In the genomic region with DNA sequence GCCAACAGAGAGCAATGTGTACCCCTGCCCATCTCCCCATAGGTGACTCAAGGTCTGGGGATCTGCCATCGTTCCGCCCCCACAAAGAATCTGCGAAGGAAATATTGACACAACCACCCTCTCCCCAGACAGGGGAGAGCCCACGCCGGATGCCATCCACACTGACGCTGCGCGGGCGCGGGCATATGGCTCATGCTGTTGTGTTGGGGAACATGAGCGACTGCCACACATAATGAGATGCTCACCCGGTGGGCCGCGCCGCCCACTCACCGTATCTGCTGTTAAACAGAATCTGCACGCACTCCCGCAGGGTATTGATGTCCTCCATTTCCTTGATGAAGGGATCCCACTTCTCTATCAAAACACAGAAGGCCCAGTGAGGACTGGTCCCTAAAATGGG, we compare ENCODE assay signal across 15 mouse cellular contexts. TPM values are rescaled to one million over a fixed set of nuclear protein-coding genes. Genes with fewer than 3 reads are reported as not detected.
DNase-seq lines count a peak whose midpoint lies in the region.
"Had no signal": no experiment of that assay in that cellular context is flagged by ENCODE, and none has a peak within 500 bp of the region (broad histone marks: within the 10 kb centered on the region; RNA-seq: fewer than 3 reads in every experiment).

No protein-coding gene starts in this region.

- H3K27me3 ChIP-seq in embryonic facial prominence, embryonic 10.5 days (replicated peaks; ENCODE audit: low read depth, poor library complexity, severe bottlenecking): no peaks in the 10 kb centered on the region

- no peaks in the 10 kb centered on the region for H3K36me3 ChIP-seq in embryonic facial prominence, embryonic 10.5 days (replicated peaks)

- H3K4me3 ChIP-seq in embryonic facial prominence, embryonic 10.5 days: no peak overlapping the region
- H3K4me3 ChIP-seq: heart, adult 2 months had no signal

- DNase-seq in frontal cortex, adult 2 months (ENCODE audit: extremely low spot score in 1 of 2, low spot score in 1 of 2): peak; percentile 33 to 80
- peak; percentile 83 to 93 for DNase-seq in layer of hippocampus, adult 18-20 months (ENCODE audit: low spot score in 2 of 2)
- peak; percentile 67 to 76 for DNase-seq in left cerebral cortex, adult 18-20 months (ENCODE audit: low spot score in 2 of 2)
- DNase-seq in right cerebral cortex, adult 2 months (ENCODE audit: low spot score in 2 of 2): peak; percentile 79
- DNase-seq in heart, adult 8-10 months (ENCODE audit: low spot score): no peak
- no peak for DNase-seq in ovary, adult 18-20 months (ENCODE audit: low spot score)
- no peak for DNase-seq in embryo, embryonic 9.5 days (ENCODE audit: extremely low spot score)
- DNase-seq in embryonic facial prominence, embryonic 10.5 days (ENCODE audit: low spot score): no peak
- DNase-seq: cerebellum, adult 2 months; gastrocnemius, postnatal 10 days; heart, adult 2 months; heart, postnatal 14 days; lung, postnatal 36 days; retina, postnatal 1 day had no signal

- 97% methylated on average over 18 of the region's 18 CpGs for WGBS in embryonic facial prominence, embryonic 10.5 days

- H3K4me1 ChIP-seq in embryonic facial prominence, embryonic 10.5 days: peaks cover 7% of the 10 kb centered on the region

- H3K27ac ChIP-seq in embryonic facial prominence, embryonic 10.5 days (replicated peaks): no peak overlapping the region
- H3K27ac ChIP-seq: heart, adult 2 months; liver, embryonic 14.5 days had no signal

- no peaks in the 10 kb centered on the region for H3K9me3 ChIP-seq in embryonic facial prominence, embryonic 10.5 days

RNA-seq across cellular contexts. Expression of a gene that starts 54.7 kb away (rescaled TPM):
- 43.3 and 44.4 TPM in 2 replicates for polyA plus RNA-seq in frontal cortex, adult 2 months (2012; rRNA removed)
- 10 to 100 TPM; 19.8 to 27.3 TPM for total RNA-seq in layer of hippocampus, adult 18-20 months (2021)
- 10 to 100 TPM; 37.4 to 56.6 TPM for total RNA-seq in left cerebral cortex, adult 18-20 months (2021)
- total RNA-seq in heart, adult 8-10 months (2022): 10 to 100 TPM; 20.9 to 28.3 (median 24.5) TPM
- 114 and 122 TPM in 2 replicates for polyA plus RNA-seq in embryonic facial prominence, embryonic 10.5 days (2016; fragmentation: Nextera tagmentation; extraction: Ambion mirVana)

Comparison
In these comparisons a context has a peak if more than half of its experiments do, and no peak if none do; other contexts are left out.
1. DNase-seq: peak in frontal cortex, adult 2 months (2 of 2), layer of hippocampus, adult 18-20 months (2 of 2), left cerebral cortex, adult 18-20 months (2 of 2) and right cerebral cortex, adult 2 months (2 of 2); none in heart, adult 8-10 months (single experiment), ovary, adult 18-20 months (single experiment), embryo, embryonic 9.5 days (single experiment) and embryonic facial prominence, embryonic 10.5 days (single experiment).